Mouse (Mus musculus) liver, adult (tissue): ENCODE data around the gene Omp.

Experiments
- GATA4 ChIP-seq: IDR thresholded peaks from 2 replicates; pipeline ENCODE4 v1.6.1; 2014; ENCODE audit warnings: mild to moderate bottlenecking, low read length; ENCODE audit not compliant: insufficient replicate concordance

Omp gene

GRCm38 (mm10) chr7:98145402-98145801, at the start of gene Omp:
Gene Omp (minus strand): TSS chr7:98145502.
- no peak for TF ChIP-seq GATA4

- no peak for TF ChIP-seq GATA4
Observed at GRCm38 (mm10) chr7:98194026-98194792, 48.9 kb upstream of the Omp start.

- no peak for TF ChIP-seq GATA4
Observed at GRCm38 (mm10) chr7:98193515-98194025, 48.3 kb upstream of the Omp start.

GRCm38 (mm10) chr7:98191571-98192250, 46.4 kb upstream of the Omp start:
- TF ChIP-seq GATA4 = no peak

GRCm38 (mm10) chr7:98190578-98190977, 45.3 kb upstream of the Omp start:
- no peak for TF ChIP-seq GATA4

GRCm38 (mm10) chr7:98189745-98190144, 44.4 kb upstream of the Omp start:
- TF ChIP-seq GATA4 = no peak

- TF ChIP-seq GATA4 = no peak
Observed at GRCm38 (mm10) chr7:98188680-98189079, 43.4 kb upstream of the Omp start.

- no peak for TF ChIP-seq GATA4
Observed at GRCm38 (mm10) chr7:98188238-98188637, 42.9 kb upstream of the Omp start.

- TF ChIP-seq GATA4 = no peak
Observed at GRCm38 (mm10) chr7:98186637-98187036, 41.3 kb upstream of the Omp start.

- no peak for TF ChIP-seq GATA4
Observed at GRCm38 (mm10) chr7:98185326-98185725, 40.0 kb upstream of the Omp start.

- no peak for TF ChIP-seq GATA4
Observed at GRCm38 (mm10) chr7:98178560-98179231, 33.4 kb upstream of the Omp start.

- TF ChIP-seq GATA4 = no peak
Observed at GRCm38 (mm10) chr7:98177929-98178559, 32.7 kb upstream of the Omp start, which contains the start of gene Capn5. Gene Capn5 (minus strand): TSS chr7:98178274.

- no peak for TF ChIP-seq GATA4
Observed at GRCm38 (mm10) chr7:98177566-98177928, 32.2 kb upstream of the Omp start.

- TF ChIP-seq GATA4 = no peak
Observed at GRCm38 (mm10) chr7:98177071-98177485, 31.8 kb upstream of the Omp start.
